Mouse (Mus musculus): ENCODE results near the gene Spata25.

The Spata25 gene

DNA sequence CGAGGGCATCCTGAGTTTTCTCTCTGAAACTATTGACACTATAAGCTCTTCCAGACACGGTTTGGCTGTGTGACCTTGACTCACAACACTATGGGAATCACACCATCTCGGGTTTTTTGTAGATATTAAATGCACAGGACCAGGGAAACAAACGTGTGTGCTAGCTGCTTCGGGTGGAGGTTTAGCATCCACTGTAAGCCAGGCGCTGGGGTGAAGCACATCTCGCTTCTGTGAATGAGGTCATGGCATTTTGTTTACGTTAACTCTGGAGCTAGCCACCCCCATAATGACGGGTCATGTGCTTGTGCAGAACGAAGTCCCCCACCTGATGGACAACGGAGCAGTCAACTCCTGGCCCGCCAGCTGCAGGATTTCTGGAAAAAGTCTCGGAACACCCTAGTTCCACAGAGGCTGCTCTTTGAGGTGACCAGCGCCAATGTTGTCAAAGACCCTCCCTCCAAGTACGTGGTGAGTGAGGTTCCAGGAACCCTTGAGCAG lies 41.9 kb downstream of the Spata25 start:
- in situ Hi-C loops (cut with MboI; ENCODE audit: unreplicated experiment in 2 of 2): loop anchor here in 1 of 2 experiments (25.0 kb wide), 1 partner anchor 501 kb away; the partner anchor contains the start of gene Slc35c2

DNA sequence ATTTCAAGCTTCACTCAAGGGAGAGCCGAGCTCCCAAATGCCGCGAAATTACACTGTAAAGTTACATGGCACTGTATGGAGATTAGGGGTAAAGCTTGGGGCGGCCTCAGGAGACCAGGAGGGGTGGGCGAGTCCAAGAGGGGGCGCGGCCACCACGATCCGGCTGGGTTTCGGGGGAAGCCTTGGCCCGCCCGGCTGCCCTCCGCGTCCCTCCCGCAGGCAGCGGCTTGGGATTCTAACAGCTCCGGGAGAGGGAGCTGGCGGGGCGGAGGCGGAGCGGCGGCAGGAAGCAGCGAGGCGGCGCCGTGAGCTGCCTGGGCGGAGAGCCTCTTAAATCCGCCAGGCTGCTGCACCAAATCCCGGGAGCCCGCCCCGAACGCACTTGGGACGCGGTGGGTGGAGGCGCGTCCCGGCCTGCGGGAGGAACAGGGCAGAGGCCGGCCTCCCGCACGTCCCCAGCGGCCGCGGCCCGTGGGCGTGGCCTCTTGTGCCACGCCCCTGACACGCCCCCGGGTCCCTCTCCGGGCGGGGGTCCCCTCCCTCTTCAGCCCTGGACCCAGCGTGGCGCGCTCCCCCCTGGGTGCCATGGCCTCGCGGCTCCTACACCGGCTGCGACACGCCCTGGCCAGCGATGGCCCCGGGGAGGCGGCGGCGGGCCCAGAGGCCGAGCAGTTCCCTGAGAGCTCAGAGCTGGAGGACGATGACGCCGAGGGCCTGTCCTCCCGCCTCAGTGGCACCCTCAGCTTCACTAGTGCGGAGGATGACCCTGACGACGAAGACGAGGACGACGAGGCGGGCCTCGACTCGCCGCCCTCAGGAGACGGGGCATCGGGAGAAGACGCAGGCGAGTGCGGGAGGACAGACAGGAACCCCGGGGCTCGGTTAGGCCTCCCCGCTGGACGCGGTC lies 42.6 kb downstream of the Spata25 start, which contains the start of gene Snx21:
Snx21 (plus strand) TSS at position 343 of the 907 bp plus-strand sequence.
- in situ Hi-C loops (cut with MboI; ENCODE audit: unreplicated experiment in 2 of 2): loop anchor here in 1 of 2 experiments (25.0 kb wide), 1 partner anchor 502 kb away; the partner anchor contains the start of gene Slc35c2

DNA sequence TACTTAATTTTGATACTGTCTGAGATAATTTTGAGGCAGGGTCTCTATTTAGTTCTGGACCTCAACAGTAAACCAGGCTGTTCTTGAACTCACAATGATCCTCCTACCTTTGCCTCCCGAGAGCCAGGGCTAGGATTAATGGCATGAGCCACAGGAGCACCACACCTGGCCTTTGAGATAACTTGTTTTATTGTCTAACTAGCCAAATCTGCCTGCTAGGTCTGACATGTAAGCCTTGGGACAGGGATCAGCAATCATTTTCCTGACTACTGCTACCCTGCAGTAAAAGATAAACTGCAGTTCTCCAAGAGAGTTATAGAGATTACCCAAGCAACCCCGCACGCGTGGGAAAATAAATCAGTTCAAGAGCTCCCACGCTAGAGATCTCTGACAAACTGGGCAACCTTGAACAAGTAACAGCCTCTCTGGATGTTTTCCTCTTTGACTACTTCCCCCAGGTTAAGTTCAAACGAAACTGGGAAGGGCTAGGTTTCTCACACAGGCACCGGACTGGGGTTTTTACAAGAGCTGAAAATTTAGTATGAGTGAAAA lies 43.4 kb downstream of the Spata25 start:
- in situ Hi-C loops (cut with MboI; ENCODE audit: unreplicated experiment in 2 of 2): loop anchor here in 1 of 2 experiments (25.0 kb wide), 1 partner anchor 502 kb away; the partner anchor contains the start of gene Slc35c2

DNA sequence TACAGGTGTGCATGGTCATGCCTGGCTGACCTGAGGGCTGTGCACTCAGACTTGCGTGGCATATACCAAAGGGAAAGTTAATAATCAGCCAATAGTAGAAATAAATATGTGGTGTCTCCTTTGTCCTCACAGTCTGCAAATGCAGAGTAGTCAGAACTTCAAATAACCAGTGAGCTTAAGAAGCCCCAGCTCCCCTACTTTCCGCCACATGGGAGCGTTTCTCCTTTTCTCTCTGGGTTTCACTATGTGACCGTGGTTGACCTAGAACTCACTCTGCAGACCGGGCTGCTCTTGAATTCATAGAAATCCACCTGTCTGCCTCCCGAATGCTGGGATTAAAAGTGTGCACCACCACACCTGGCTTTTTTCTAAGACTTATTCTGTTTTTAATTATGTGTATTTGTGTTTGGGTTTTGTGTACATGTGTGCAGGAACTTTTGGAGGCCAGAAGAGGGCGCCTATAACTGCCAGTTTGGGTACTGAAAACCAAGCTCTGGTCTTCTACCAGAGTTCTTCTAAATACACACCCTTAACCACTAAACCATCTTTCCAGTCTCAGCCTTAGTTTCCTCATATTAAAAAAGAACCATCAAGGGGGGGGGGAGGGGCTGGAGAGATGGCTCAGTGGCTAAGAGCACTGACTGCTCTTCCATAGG lies 44.3 kb downstream of the Spata25 start:
- in situ Hi-C loops (cut with MboI; ENCODE audit: unreplicated experiment in 2 of 2): loop anchor here in 1 of 2 experiments (25.0 kb wide), 1 partner anchor 503 kb away; the partner anchor contains the start of gene Slc35c2

DNA sequence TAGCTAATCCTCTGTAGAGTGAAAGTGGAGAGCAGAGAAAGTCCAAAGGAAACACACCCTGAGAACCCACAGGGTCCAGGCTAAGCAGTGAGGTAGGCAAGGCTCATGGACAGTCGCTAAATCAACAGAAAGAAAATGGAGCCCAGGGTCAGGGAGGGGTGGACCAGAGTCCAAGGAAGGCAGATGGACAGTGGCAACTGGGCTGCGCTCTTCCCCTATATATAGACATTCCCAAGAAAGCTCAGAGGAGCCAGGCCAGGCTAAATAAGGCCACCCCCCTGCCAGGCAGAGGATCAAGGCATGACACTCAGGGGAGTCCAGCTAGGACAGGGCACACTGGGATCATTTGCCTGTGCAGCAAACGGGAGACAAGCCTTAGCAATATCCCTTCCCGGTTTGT lies 46.5 kb downstream of the Spata25 start:
- in situ Hi-C loops (cut with MboI; ENCODE audit: unreplicated experiment in 2 of 2): loop anchor here in 1 of 2 experiments (25.0 kb wide), 1 partner anchor 505 kb away; the partner anchor contains the start of gene Slc35c2

DNA sequence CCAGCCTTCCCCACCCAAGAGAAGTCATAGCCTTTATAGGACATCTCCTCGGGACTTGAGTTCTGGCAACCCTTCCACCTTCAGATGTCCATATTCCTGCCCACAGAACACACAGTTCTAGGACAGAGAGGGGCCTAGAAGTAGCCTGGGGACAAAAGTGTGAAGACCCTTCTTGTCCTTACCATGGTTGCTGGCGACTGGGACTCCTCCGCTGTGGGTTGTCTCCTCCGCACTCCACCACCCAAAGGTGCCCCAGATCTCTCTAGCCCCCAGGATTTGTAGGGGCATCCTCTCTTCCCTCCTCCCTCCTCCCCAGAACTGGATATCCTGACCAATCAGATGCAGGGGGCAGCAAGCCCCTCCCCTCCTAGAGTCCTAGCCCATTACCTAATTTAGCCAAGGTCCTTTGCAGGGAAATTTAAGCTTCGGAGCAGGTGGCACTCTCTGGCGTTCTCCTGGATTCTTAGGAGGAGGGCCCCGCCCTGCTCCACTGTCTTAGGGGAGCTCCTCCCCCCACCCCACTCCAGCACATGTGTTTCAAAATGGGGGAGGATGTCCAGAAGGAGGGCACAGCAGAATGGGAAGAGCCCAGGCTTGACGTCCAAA lies 48.8 kb downstream of the Spata25 start, which contains the start of gene Tnnc2:
Tnnc2 (minus strand) TSS at position 487 of the 606 bp plus-strand sequence.
- in situ Hi-C loops (cut with MboI; ENCODE audit: unreplicated experiment in 2 of 2): loop anchor here in 1 of 2 experiments (25.0 kb wide), 1 partner anchor 508 kb away; the partner anchor contains the start of gene Slc35c2

DNA sequence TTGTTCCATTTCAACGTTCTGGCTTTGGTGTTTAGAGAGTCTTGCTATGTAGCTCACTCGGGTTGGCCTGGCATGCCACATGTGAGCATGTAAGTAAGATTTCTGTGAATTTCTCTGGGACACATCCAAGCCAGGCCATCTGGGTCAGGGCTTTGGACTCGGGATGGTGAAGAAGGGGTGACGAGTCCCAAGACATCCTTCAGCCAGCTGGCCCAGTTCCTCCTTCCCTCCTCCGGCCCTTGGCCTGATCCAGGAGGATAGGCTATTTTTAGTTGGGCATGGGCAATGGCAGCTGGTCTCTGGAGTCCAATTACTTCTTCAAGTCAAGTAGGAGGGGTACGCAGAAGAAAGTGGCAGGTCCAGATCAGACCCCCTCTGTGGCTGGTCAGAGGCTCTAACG lies 49.5 kb downstream of the Spata25 start:
- in situ Hi-C loops (cut with MboI; ENCODE audit: unreplicated experiment in 2 of 2): loop anchor here in 1 of 2 experiments (25.0 kb wide), 1 partner anchor 508 kb away; the partner anchor contains the start of gene Slc35c2

DNA sequence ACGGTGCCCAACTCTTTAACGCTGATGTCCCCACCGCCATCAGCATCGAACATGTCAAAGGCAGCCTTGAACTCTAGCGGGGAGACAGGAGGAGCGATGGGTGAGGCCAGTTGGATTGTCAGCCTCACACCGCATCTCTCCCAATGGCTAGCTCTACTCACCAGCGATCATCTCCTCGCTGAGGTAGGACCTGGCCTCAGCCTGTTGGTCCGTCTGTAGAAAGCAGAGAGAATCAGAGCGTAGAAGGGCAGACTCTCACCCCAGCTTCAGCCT lies 50.4 kb downstream of the Spata25 start:
- in situ Hi-C loops (cut with MboI; ENCODE audit: unreplicated experiment in 2 of 2): loop anchor here in 1 of 2 experiments (25.0 kb wide), 1 partner anchor 509 kb away; the partner anchor contains the start of gene Slc35c2

DNA sequence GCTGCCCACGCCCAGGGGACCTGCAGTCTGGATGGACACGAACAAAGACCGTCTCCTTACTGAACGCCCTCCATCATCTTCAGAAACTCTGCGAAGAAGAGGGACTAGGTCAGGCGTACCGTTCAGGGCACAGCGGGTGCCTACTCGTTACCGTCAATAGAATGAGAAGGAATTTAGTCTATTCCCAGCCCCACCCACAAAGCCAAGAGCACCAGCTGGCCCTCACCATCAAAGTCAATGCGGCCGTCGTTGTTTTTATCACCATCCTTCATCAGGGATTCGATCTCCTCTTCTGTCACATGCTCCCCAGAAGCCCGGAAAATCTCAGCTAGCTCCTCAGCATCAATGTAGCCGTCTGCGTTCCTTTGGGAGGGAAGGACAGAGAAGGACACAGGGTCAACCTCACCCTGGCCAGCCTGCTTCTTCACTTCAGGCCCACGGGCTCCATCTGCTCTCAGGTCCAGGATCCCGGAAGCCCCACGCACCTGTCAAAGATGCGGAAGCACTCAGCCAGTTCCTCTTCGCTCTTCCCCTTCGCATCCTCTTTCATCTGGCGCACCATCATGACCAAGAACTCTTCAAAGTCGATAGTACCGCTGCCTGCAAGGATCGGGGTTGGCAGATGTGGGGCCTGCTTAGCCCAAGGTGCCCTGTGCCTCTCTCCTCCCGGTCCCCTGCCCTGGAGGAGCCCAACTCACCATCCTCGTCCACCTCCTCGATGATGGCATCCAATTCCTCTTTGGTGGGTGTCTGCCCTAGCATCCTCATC lies 50.9 kb downstream of the Spata25 start:
- in situ Hi-C loops (cut with MboI; ENCODE audit: unreplicated experiment in 2 of 2): loop anchor here in 1 of 2 experiments (25.0 kb wide), 1 partner anchor 510 kb away; the partner anchor contains the start of gene Slc35c2

DNA sequence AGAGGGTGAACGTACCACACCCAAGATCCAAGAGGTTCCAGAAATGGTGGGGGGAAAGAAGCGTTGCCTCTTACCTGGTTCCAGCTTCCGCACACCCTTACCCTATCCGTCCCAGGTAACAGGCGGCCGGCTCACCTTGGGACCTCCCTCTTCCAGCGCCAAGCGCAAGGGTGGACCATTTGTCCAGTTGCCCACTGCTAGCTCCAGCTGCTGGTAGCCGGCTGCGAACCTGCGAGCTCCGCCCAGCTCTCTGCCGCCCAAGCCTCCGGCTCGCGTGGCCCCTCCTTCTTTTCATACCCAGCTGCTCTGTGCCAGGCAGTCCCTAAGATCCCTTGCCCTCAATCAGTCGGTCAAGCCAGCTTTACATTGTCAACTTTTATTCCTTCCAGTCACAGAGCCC lies 51.5 kb downstream of the Spata25 start:
- in situ Hi-C loops (cut with MboI; ENCODE audit: unreplicated experiment in 2 of 2): loop anchor here in 1 of 2 experiments (25.0 kb wide), 1 partner anchor 510 kb away; the partner anchor contains the start of gene Slc35c2
